Mouse (Mus musculus): ENCODE measurements at regions not wholly inside any gene's neighbourhood (a gene's known extent, or its start where the extent isn't known, plus 50 kb on each side); places are given as distances from the start of the nearest gene placed in this dataset.
"Not testable (repeated sequence)": the region's sequence is repeated elsewhere in the genome, so short reads cannot be mapped to it uniquely, and the experiment has no call there.

- WGBS = 75% methylated on average over 4 of the region's 5 CpGs
- H3K27me3 ChIP-seq (replicated peaks; ENCODE audit: control insufficient read depth, insufficient read depth, low read length); H3K36me3 ChIP-seq (ENCODE audit: control insufficient read depth, insufficient read depth, low read length); H3K4me3 ChIP-seq (ENCODE audit: low read depth, low read length); H3K9me3 ChIP-seq (ENCODE audit: control insufficient read depth, low read length); H3K4me1 ChIP-seq (replicated peaks; ENCODE audit: control insufficient read depth, insufficient read depth, low read length); H3K9ac ChIP-seq (ENCODE audit: low read depth, low read length); H3K27ac ChIP-seq (ENCODE audit: low read depth, low read length); ATAC-seq (replicated peaks; ENCODE audit: low FRiP score); DNase-seq (ENCODE audit: low spot score); H3K4me2 ChIP-seq: not testable (repeated sequence)
Measured at GRCm38 (mm10) chr16:3334355-3334754, 256.5 kb upstream of the Olfr161 start.

- DNase-seq (ENCODE audit: low spot score); H3K4me1 ChIP-seq (replicated peaks; ENCODE audit: control insufficient read depth, insufficient read depth, low read length); H3K27ac ChIP-seq (ENCODE audit: low read depth, low read length); H3K9ac ChIP-seq (ENCODE audit: low read depth, low read length); H3K4me3 ChIP-seq (ENCODE audit: low read depth, low read length); H3K36me3 ChIP-seq (ENCODE audit: control insufficient read depth, insufficient read depth, low read length); H3K4me2 ChIP-seq; H3K27me3 ChIP-seq (replicated peaks; ENCODE audit: control insufficient read depth, insufficient read depth, low read length); H3K9me3 ChIP-seq (ENCODE audit: control insufficient read depth, low read length): not testable (repeated sequence)
- 0 out of 2 replicates have a peak, but pooled peaks have one; percentile 9 for ATAC-seq (replicated peaks; ENCODE audit: low FRiP score)
- 21% methylated on average over 4 of the region's 4 CpGs for WGBS
Measured at GRCm38 (mm10) chr16:3343372-3343771, 247.5 kb upstream of the Olfr161 start.

GRCm38 (mm10) chr16:3344725-3345380 is 246.0 kb upstream of the Olfr161 start:
- H3K36me3 ChIP-seq (ENCODE audit: control insufficient read depth, insufficient read depth, low read length); H3K4me2 ChIP-seq; DNase-seq (ENCODE audit: low spot score); H3K9ac ChIP-seq (ENCODE audit: low read depth, low read length); H3K27me3 ChIP-seq (replicated peaks; ENCODE audit: control insufficient read depth, insufficient read depth, low read length); H3K27ac ChIP-seq (ENCODE audit: low read depth, low read length); H3K4me3 ChIP-seq (ENCODE audit: low read depth, low read length); H3K4me1 ChIP-seq (replicated peaks; ENCODE audit: control insufficient read depth, insufficient read depth, low read length); H3K9me3 ChIP-seq (ENCODE audit: control insufficient read depth, low read length): not testable (repeated sequence)
- 0 out of 2 replicates have a peak, but pooled peaks have one; percentile 30 for ATAC-seq (replicated peaks; ENCODE audit: low FRiP score)
- no CpG with 5 or more reads among the region's 1 CpGs for WGBS

GRCm38 (mm10) chr16:3349382-3349781 is 241.5 kb upstream of the Olfr161 start:
- H3K9me3 ChIP-seq (ENCODE audit: control insufficient read depth, low read length); H3K36me3 ChIP-seq (ENCODE audit: control insufficient read depth, insufficient read depth, low read length); H3K4me3 ChIP-seq (ENCODE audit: low read depth, low read length); H3K27me3 ChIP-seq (replicated peaks; ENCODE audit: control insufficient read depth, insufficient read depth, low read length); ATAC-seq (replicated peaks; ENCODE audit: low FRiP score); H3K4me2 ChIP-seq; DNase-seq (ENCODE audit: low spot score); H3K27ac ChIP-seq (ENCODE audit: low read depth, low read length); H3K9ac ChIP-seq (ENCODE audit: low read depth, low read length); H3K4me1 ChIP-seq (replicated peaks; ENCODE audit: control insufficient read depth, insufficient read depth, low read length): not testable (repeated sequence)
- 100% methylated on average over 1 of the region's 4 CpGs for WGBS

GRCm38 (mm10) chr16:3349850-3350547 is 240.8 kb upstream of the Olfr161 start:
- not testable (repeated sequence) for H3K9ac ChIP-seq (ENCODE audit: low read depth, low read length); H3K4me2 ChIP-seq; H3K4me1 ChIP-seq (replicated peaks; ENCODE audit: control insufficient read depth, insufficient read depth, low read length); H3K27ac ChIP-seq (ENCODE audit: low read depth, low read length); H3K27me3 ChIP-seq (replicated peaks; ENCODE audit: control insufficient read depth, insufficient read depth, low read length); H3K36me3 ChIP-seq (ENCODE audit: control insufficient read depth, insufficient read depth, low read length); H3K4me3 ChIP-seq (ENCODE audit: low read depth, low read length); DNase-seq (ENCODE audit: low spot score); H3K9me3 ChIP-seq (ENCODE audit: control insufficient read depth, low read length)
- WGBS = 40% methylated on average over 2 of the region's 4 CpGs
- ATAC-seq (replicated peaks; ENCODE audit: low FRiP score) = peak; percentile 15; the same call in 1 of the 2 replicates

GRCm38 (mm10) chr16:3350668-3351507 is 240.0 kb upstream of the Olfr161 start:
- 89% methylated on average over 5 of the region's 7 CpGs for WGBS
- not testable (repeated sequence) for H3K27me3 ChIP-seq (replicated peaks; ENCODE audit: control insufficient read depth, insufficient read depth, low read length); H3K4me2 ChIP-seq; H3K4me1 ChIP-seq (replicated peaks; ENCODE audit: control insufficient read depth, insufficient read depth, low read length); H3K9me3 ChIP-seq (ENCODE audit: control insufficient read depth, low read length); H3K36me3 ChIP-seq (ENCODE audit: control insufficient read depth, insufficient read depth, low read length); H3K27ac ChIP-seq (ENCODE audit: low read depth, low read length); H3K4me3 ChIP-seq (ENCODE audit: low read depth, low read length); H3K9ac ChIP-seq (ENCODE audit: low read depth, low read length)
- peak; percentile 63 for DNase-seq (ENCODE audit: low spot score)
- peak; percentile 94 for ATAC-seq (replicated peaks; ENCODE audit: low FRiP score)

- not testable (repeated sequence) for H3K27ac ChIP-seq (ENCODE audit: low read depth, low read length); H3K4me3 ChIP-seq (ENCODE audit: low read depth, low read length); H3K4me2 ChIP-seq; H3K4me1 ChIP-seq (replicated peaks; ENCODE audit: control insufficient read depth, insufficient read depth, low read length); DNase-seq (ENCODE audit: low spot score); H3K9ac ChIP-seq (ENCODE audit: low read depth, low read length); H3K36me3 ChIP-seq (ENCODE audit: control insufficient read depth, insufficient read depth, low read length); H3K27me3 ChIP-seq (replicated peaks; ENCODE audit: control insufficient read depth, insufficient read depth, low read length); H3K9me3 ChIP-seq (ENCODE audit: control insufficient read depth, low read length)
- WGBS = 77% methylated on average over 3 of the region's 3 CpGs
- peak; percentile 71 for ATAC-seq (replicated peaks; ENCODE audit: low FRiP score)
Measured at GRCm38 (mm10) chr16:3351508-3352046, 239.3 kb upstream of the Olfr161 start.
